Mouse (Mus musculus) embryonic fibroblast, embryonic 13.5 days (primary cell): ENCODE results near the gene D630003M21Rik. TPM values are rescaled to one million over a fixed set of nuclear protein-coding genes. Genes with fewer than 3 reads are reported as not detected.

Experiments
- H3K27ac ChIP-seq: 2 replicates; pipeline ENCODE4 v1.5.1; 2012; ENCODE audit warnings: low read length, control low read depth, inconsistent platforms; ENCODE audit not compliant: insufficient read depth
- H3K4me1 ChIP-seq: 2 replicates; pipeline ENCODE4 v1.6.1; 2011; ENCODE audit warnings: low read length; ENCODE audit not compliant: control insufficient read depth, insufficient read depth
- H3K4me3 ChIP-seq: 2 replicates; pipeline ENCODE4 v1.5.1; 2011; ENCODE audit warnings: mild to moderate bottlenecking, control low read depth, low read length; ENCODE audit not compliant: insufficient read depth
- CTCF ChIP-seq: IDR thresholded peaks from 2 replicates; pipeline ENCODE4 v1.5.1; 2011; ENCODE audit warnings: mild to moderate bottlenecking, control low read depth, low read length, moderate library complexity, borderline replicate concordance; ENCODE audit not compliant: insufficient read depth
- POLR2A ChIP-seq: IDR thresholded peaks from 2 replicates; pipeline ENCODE4 v1.6.1; 2011; ENCODE audit warnings: low read depth, mild to moderate bottlenecking, control low read depth, low read length, moderate library complexity
- polyA plus RNA-seq: library from polyadenylated mRNA; stranded (reverse); fragments of >200 nt; gene quantifications from 2 replicates; pipeline ENCODE4 v1.2.4, GENCODE M21; 2011; ENCODE audit warnings: low read depth; ENCODE audit not compliant: missing spikeins, insufficient read length

D630003M21Rik gene
- polyA plus RNA-seq, 1 experiment, result 0.61 TPM

DNA sequence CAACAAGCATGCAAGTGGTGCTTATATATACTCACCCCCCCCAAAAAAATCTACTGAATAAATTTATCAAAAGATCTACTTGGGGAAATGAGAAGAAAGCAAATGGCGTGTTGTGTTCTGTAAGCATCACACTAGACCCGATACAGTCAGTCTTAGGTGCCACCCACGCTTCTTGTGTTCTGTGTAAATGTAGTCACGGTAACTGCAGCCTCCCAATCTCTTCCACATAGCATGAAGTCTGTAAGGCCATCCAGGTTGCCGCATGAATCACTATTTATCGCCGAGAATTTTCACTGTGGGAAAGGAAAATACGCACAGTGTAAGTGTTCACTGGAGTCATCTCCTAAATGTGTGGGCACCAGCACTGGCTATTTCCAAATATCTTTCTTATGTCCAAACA lies 45.8 kb downstream of the D630003M21Rik start:
- H3K27ac ChIP-seq, result no peak overlapping the region
- H3K4me3 ChIP-seq, result no peak overlapping the region
- H3K4me1 ChIP-seq, result 0 out of 2 replicates have a peak, but pooled peaks cover 8% of the 10 kb centered on the region
- TF ChIP-seq CTCF, result no peak
- no peak for TF ChIP-seq POLR2A

DNA sequence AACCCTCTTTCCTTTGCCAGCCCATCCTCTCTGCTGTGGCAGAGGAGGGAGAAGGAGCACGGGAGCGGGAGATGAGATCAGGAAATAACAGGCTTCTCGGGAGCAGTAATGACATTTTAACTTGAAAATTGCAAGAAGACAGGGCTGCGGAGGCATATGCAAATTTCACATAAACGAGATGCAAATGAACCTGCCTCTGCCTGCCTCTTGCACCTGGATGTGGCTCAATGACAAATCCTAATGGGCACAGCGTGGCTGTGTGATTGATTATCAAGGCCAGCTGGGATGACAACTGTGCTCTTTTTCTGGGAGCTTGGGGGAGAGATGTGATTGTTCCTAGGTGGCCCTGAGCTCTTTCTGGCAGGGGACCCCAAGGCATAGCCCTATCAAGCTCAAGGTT lies 47.1 kb downstream of the D630003M21Rik start:
- Histone ChIP-seq H3K4me1 (0 out of 2 replicates have a peak, but pooled peaks cover 8% of the 10 kb centered on the region), H3K4me3 (no peak overlapping the region), H3K27ac (no peak overlapping the region)
- TF ChIP-seq POLR2A, result no peak
- TF ChIP-seq CTCF, result no peak

DNA sequence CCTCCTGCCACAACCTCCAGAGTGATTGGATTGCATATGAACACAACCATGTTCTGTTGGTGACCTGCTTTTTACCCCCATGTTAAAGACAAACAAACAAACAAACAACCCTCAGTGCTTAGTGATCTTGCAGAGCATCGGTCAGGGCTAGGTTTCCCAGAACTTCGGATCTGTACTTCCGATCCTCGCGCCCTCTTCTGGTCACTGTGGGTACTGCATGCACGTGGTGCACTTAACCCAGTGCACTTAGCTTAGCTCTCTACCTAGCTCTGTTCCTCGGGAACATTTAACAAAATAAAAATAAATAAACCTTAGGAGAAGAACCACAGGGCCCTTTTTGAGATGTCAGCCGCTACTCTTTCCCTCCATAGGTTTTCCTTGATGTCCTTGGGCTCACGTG lies 48.2 kb downstream of the D630003M21Rik start:
- peak; percentile 74; the same call in 1 of the 2 replicates for TF ChIP-seq CTCF
- TF ChIP-seq POLR2A, result no peak
- Histone ChIP-seq H3K4me1 (0 out of 2 replicates have a peak, but pooled peaks cover 8% of the 10 kb centered on the region), H3K27ac (no peak overlapping the region), H3K4me3 (no peak overlapping the region)

DNA sequence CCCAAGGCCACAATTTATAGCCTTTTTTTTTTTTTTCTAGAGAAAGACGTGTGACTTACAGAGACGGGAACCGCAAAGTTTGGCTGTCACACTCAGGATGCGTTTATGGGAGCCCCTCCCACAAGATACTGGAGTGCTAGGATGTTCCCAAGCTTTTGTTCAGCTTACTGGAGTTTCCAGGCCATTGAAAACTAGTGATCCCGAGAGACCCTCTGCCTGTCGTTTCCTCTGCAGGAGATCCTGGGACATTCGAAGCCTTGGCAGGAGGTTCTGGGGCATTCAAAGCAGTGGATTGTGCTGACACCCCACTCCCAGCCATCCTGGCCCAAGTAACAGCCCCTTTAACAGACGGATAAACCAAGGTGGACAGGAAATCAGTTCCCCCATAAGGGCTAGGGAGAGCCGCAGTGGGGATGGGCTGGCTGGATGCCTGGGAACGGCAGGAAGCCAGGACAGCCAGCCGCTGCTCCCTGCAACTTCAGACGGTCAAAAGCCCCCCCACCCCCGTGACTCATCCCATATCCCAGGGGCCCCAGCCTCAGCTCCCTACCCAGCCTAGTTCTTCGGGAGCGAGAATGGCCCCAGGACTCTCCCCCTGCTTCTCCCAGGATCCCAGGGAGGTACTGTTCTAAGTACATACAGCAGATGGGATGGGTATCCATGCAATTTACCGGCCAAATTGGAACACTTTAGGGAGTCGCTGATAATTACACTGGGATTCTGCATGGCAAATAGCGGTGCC lies 49.5 kb downstream of the D630003M21Rik start:
- 0 out of 2 replicates have a peak, but pooled peaks cover 8% of the 10 kb centered on the region for H3K4me1 ChIP-seq
- no peak overlapping the region for H3K27ac ChIP-seq
- TF ChIP-seq POLR2A (no peak), CTCF (no peak)
- no peak overlapping the region for H3K4me3 ChIP-seq

DNA sequence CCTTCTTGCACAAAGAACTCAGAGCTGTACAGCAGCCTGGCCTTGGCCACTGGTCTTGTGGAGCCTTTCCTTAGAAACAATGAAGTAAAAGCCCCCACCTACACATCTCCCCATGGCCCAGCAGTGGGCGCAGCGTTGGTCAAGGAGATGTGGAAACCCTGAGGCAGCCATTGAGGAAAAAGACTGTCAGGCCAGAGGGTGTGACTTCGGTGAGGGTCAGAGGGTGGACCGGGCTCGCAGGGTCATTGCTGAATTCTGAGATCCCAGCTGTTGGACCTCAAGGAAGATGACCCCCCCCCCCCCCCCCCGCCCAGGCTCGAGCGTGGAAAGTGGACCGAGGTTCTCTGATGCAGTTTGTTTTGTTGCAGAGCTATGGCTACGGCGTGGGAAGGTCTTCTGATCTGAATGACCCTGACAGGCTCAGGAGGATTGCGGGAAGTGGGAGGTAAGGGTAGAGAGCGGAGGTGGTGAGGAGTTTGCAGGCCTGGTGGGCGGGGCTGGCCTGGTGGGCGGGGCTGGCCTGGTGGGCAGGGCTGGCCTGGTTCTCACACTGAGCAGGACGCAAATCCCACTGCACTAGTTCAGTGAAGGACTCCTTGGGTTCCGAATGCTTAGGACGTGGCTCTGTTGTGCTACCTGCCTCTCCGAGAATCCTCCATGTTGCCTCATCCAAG lies 50.2 kb downstream of the D630003M21Rik start:
- TF ChIP-seq POLR2A, result 0 out of 2 replicates have a peak, but pooled peaks have one; percentile 49
- TF ChIP-seq CTCF, result no peak
- H3K27ac ChIP-seq, result no peak overlapping the region
- H3K4me3 ChIP-seq, result no peak overlapping the region
- H3K4me1 ChIP-seq, result 0 out of 2 replicates have a peak, but pooled peaks cover 8% of the 10 kb centered on the region

DNA sequence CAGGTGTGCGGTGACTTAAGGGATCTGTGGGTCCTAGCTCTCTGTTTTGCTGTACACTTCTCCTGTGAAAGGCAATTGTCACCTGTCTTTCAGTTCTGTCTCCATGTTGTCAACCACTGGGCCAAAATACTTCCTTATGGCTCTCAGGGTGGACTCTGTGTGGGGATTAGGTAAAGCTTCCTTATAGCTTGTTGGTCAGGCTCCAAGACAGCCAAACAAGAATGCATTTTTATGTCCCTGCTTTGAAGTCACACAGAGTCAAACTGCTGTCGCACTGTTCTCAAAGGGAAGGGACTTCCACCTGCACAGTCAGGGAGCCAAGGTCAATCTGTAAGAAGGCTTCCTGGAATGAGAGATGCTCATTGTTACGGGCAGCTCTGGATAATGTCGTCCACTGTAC lies 50.9 kb downstream of the D630003M21Rik start:
- H3K4me3 ChIP-seq, result no peak overlapping the region
- H3K4me1 ChIP-seq, result 0 out of 2 replicates have a peak, but pooled peaks cover 8% of the 10 kb centered on the region
- H3K27ac ChIP-seq, result no peak overlapping the region
- no peak for TF ChIP-seq POLR2A
- no peak for TF ChIP-seq CTCF

DNA sequence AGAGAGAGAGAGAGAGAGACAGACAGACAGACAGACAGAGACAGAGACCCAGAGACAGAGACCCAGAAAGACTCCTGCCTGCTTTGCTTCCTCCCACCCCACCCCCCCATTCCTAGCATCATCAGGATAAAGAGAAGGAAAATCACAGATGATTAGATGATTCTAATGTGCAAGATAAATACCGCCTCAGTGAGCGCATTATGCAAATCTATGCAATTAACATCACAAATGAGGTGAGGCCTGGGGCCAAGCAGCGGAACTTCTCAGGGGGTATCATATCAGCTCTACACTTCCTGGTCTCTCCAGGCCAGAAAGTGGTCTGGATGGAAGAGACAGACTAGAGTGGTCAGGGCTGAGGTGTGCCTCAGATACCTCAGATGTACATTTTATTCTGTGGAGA lies 51.4 kb downstream of the D630003M21Rik start:
- Histone ChIP-seq H3K4me1 (0 out of 2 replicates have a peak, but pooled peaks cover 8% of the 10 kb centered on the region), H3K4me3 (no peak overlapping the region), H3K27ac (no peak overlapping the region)
- no peak for TF ChIP-seq POLR2A
- no peak for TF ChIP-seq CTCF

DNA sequence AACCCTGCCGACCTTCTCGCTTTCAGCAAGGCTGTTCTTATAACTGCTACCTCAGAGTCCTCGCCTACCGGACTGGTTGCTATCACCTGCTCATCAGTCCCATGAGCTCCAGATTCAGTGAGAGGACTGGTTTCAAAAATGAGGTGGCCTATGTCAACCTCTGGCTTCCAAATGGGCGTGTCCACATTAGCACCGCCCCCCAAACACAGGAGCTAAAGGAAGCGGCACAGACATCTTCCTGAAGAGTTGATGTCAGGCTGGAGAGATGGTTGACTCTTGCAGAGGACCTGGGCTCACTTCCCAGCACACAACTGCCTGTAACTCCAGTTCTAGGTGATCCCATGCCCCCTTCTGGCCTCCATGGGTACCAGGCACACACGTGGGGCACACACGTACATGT lies 52.3 kb downstream of the D630003M21Rik start:
- H3K4me3 ChIP-seq, result no peak overlapping the region
- H3K4me1 ChIP-seq, result 0 out of 2 replicates have a peak, but pooled peaks cover 8% of the 10 kb centered on the region
- H3K27ac ChIP-seq, result no peak overlapping the region
- no peak for TF ChIP-seq POLR2A
- TF ChIP-seq CTCF, result no peak

DNA sequence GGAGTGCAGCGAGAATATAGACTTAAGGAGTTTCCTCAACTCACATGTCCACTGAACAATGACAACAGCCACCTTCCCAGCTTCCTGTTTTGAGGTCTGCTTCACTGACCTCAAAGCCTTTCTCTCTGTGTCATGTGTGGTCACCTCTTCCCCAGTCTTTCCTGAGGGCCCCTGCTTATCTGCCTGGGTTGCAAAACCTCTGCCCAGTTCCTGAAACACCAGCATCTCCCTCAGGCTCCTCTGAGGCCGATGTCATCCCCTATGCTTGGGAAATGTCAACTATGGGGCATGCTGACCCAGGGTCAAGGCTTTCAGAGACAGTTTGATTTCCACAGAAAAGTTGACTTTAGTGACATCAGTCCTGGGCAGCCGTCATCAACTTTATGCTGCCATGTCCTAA lies 53.6 kb downstream of the D630003M21Rik start:
- H3K4me1 ChIP-seq, result peaks cover 11% of the 10 kb centered on the region; the same call in 1 of the 2 replicates
- H3K4me3 ChIP-seq, result no peak overlapping the region
- TF ChIP-seq POLR2A (no peak), CTCF (no peak)
- no peak overlapping the region for H3K27ac ChIP-seq

DNA sequence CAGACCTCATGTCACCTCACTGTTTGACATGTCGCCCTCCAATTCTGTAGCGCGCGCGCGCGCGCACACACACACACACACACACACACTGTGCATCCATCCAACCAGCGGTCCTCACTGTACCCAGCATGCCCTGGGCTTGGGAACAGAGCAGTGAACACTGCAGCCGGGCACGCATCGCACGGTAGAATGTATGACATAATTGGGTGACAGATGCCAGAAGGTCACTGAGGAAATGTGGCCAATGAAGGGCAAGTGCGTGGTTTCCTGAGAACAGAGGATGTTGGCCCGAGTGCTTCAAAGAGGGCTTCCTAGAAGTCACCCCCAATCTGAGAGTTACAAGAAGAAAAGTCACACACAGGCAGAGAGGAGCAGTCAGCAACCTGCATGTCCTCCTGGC lies 54.1 kb downstream of the D630003M21Rik start:
- H3K27ac ChIP-seq, result no peak overlapping the region

More for the DNA sequence above, 54.1 kb downstream of the D630003M21Rik start:
- Histone ChIP-seq H3K4me3 (no peak overlapping the region), H3K4me1 (peaks cover 14% of the 10 kb centered on the region)
- TF ChIP-seq POLR2A, result no peak
- no peak for TF ChIP-seq CTCF
